Mouse (Mus musculus): ENCODE measurements around the gene Sgk1. TPM values are rescaled to one million over a fixed set of nuclear protein-coding genes. Genes with fewer than 3 reads are reported as not detected.
"Not testable (repeated sequence)": the region's sequence is repeated elsewhere in the genome, so short reads cannot be mapped to it uniquely, and the experiment has no call there.

Sgk1 gene
- polyA plus RNA-seq, 1 experiment from 2014 or later = 22.2 TPM

DNA sequence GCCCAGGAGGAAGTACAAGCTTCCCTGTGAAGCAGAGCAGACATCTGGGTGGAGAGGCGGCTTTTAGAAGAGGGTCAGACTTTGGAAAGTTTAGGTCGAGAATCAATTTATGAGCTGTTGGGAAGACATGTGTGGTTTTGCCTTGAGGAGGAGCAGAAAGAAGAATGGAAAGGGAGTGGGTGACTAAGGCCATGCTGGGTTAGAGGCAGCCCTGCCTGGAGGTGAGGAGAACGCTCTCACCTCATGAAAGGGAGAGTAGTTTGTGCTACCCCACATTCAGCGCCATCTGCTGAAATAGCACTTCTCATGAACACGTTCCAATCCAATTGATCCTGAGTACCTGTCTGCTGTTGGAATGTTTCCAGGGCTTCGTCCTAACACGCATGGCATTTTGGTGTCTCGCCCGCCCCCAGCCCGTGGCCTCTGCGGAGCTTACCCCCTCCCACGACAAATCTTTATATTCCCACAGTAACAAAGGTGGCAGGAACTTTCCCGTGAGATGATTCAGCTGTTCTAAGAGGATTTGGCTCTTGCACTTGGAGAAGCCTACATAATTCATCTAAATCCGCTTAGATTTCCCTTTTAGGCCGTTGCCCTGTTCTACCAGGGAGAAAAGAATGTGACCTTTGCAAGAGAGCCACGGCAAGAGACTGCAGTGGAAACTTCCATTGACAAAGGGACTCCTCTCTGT is 135.6 kb downstream of the Sgk1 start:
- Histone ChIP-seq H3K4me2 (replicated peaks; ENCODE audit: low read depth, low read length) (no peak overlapping the region), H3K4me3 (ENCODE audit: low read depth, low read length) (no peak overlapping the region), H3K36me3 (ENCODE audit: control insufficient read depth, insufficient read depth, low read length) (no peaks in the 10 kb centered on the region), H3K27me3 (ENCODE audit: control insufficient read depth, insufficient read depth, low read length) (no peaks in the 10 kb centered on the region), H3K9me3 (ENCODE audit: control insufficient read depth, low read depth, low read length) (no peaks in the 10 kb centered on the region), H3K4me1 (ENCODE audit: control insufficient read depth, insufficient read depth, low read length) (no peaks in the 10 kb centered on the region), H3K9ac (replicated peaks; ENCODE audit: low read depth, low read length) (no peak overlapping the region), H3K27ac (ENCODE audit: low read length) (no peak overlapping the region)
- no peak; the same call in 1 of the 2 replicates for ATAC-seq (ENCODE audit: insufficient number of reproducible peaks, insufficient read depth, low FRiP score, low read depth)
- 35% methylated on average over 16 of the region's 16 CpGs for WGBS

DNA sequence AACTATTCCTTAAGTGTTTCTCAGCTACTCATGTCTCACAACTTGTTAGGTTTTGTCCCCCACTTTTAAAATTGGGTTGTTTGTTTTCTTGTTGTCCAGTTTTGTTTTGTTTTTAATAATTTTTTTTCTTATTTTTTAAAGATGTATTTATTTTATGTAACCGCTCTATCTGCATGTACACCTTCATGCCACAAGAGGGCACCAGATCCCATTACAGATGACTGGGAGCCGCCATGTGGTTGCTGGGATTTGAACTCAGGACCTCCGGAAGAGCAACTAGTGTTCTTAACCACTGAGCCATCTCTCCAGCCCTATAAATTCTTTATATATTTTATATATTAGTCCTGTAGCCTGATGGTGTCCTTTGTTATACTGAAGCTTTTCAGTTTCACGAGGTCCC is 136.6 kb downstream of the Sgk1 start:
- no peak for ATAC-seq (ENCODE audit: insufficient number of reproducible peaks, insufficient read depth, low FRiP score, low read depth)
- H3K9me3 ChIP-seq (ENCODE audit: control insufficient read depth, low read depth, low read length) = no peaks in the 10 kb centered on the region
- H3K4me3 ChIP-seq (ENCODE audit: low read depth, low read length) = no peak overlapping the region
- no peaks in the 10 kb centered on the region for H3K36me3 ChIP-seq (ENCODE audit: control insufficient read depth, insufficient read depth, low read length)
- 94% methylated on average over 4 of the region's 4 CpGs for WGBS
- H3K4me2 ChIP-seq (replicated peaks; ENCODE audit: low read depth, low read length) = no peak overlapping the region
- H3K27ac ChIP-seq (ENCODE audit: low read length) = no peak overlapping the region
- no peak overlapping the region for H3K9ac ChIP-seq (replicated peaks; ENCODE audit: low read depth, low read length)
- no peaks in the 10 kb centered on the region for H3K27me3 ChIP-seq (ENCODE audit: control insufficient read depth, insufficient read depth, low read length)
- no peaks in the 10 kb centered on the region for H3K4me1 ChIP-seq (ENCODE audit: control insufficient read depth, insufficient read depth, low read length)

DNA sequence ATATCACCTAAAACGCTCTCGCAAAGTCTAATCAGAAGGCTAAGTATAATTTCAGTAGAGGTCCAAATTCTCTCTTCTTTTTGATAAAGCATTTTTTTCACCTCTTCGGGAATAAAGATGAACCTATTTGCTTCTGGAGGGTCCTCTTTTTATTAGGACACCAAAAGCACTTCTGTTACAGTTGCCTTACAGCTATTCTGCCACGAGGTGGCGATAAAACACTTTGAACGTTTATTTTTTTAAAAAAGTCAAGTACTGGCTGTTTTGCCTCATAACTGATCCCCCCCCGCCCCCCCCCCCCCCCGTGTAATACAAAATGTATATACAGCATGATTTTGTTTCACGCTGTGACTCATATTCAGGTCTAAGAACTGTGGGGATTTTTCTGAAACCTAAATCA is 152.3 kb downstream of the Sgk1 start:
- no peaks in the 10 kb centered on the region for H3K4me1 ChIP-seq (ENCODE audit: control insufficient read depth, insufficient read depth, low read length)
- no peaks in the 10 kb centered on the region for H3K36me3 ChIP-seq (ENCODE audit: control insufficient read depth, insufficient read depth, low read length)
- no peak overlapping the region for H3K4me2 ChIP-seq (replicated peaks; ENCODE audit: low read depth, low read length)
- no peaks in the 10 kb centered on the region for H3K27me3 ChIP-seq (ENCODE audit: control insufficient read depth, insufficient read depth, low read length)
- H3K27ac ChIP-seq (ENCODE audit: low read length) = no peak overlapping the region
- no peak for ATAC-seq (ENCODE audit: insufficient number of reproducible peaks, insufficient read depth, low FRiP score, low read depth)
- WGBS = 8% methylated on average over 9 of the region's 9 CpGs
- no peaks in the 10 kb centered on the region; the same call in 1 of the 2 replicates for H3K9me3 ChIP-seq (ENCODE audit: control insufficient read depth, low read depth, low read length)
- H3K9ac ChIP-seq (replicated peaks; ENCODE audit: low read depth, low read length) = no peak overlapping the region
- no peak overlapping the region for H3K4me3 ChIP-seq (ENCODE audit: low read depth, low read length)

DNA sequence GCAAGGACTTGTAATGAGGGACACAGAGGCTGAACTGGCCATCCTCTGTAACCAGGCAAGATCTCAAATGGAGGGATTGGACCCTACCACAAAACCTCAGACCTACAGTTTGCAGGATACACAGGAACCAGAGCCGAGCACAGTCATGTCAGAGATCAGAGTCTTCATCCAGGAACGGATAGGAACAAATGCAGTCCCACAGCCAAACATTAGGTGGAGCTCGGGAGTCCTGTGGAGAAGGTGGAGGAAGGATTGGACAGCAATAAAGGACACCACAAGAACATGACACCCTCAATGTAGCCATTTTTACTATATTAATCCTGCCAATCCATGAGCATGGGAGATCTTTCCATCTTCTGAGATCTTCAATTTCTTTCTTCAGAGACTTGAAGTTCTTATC is 154.3 kb downstream of the Sgk1 start:
- H3K9me3 ChIP-seq (ENCODE audit: control insufficient read depth, low read depth, low read length); H3K36me3 ChIP-seq (ENCODE audit: control insufficient read depth, insufficient read depth, low read length); H3K4me1 ChIP-seq (ENCODE audit: control insufficient read depth, insufficient read depth, low read length); H3K27me3 ChIP-seq (ENCODE audit: control insufficient read depth, insufficient read depth, low read length); H3K9ac ChIP-seq (replicated peaks; ENCODE audit: low read depth, low read length); H3K27ac ChIP-seq (ENCODE audit: low read length); H3K4me3 ChIP-seq (ENCODE audit: low read depth, low read length); ATAC-seq (ENCODE audit: insufficient number of reproducible peaks, insufficient read depth, low FRiP score, low read depth); H3K4me2 ChIP-seq (replicated peaks; ENCODE audit: low read depth, low read length): not testable (repeated sequence)
- WGBS = 5% methylated on average over 3 of the region's 3 CpGs

Other genes with a start within 250 kb of the Sgk1 start
- not detected in 2 replicates for gene 4930444G20Rik, start 185.9 kb downstream of the Sgk1 start, polyA plus RNA-seq (2014; fragmentation: Nextera tagmentation; extraction: Ambion mirVana)